Mouse (Mus musculus) brain, embryonic 14.5 days (tissue): ENCODE results near the gene Mcoln2.

Experiments used
- CTCF ChIP-seq: fragments of 200-500 bp; IDR thresholded peaks from 2 replicates; pipeline ENCODE4 v1.5.1; 2012; ENCODE audit warnings: inconsistent platforms, mild to moderate bottlenecking, moderate library complexity, borderline replicate concordance; ENCODE audit not compliant: insufficient read depth, insufficient read length; ENCODE audit errors: extremely low read depth
- POLR2A ChIP-seq: fragments of 200-500 bp; IDR thresholded peaks from 2 replicates; pipeline ENCODE4 v1.6.1; 2012; ENCODE audit warnings: mild to moderate bottlenecking, inconsistent platforms, borderline replicate concordance; ENCODE audit not compliant: poor library complexity, insufficient read depth, insufficient read length, severe bottlenecking; ENCODE audit errors: extremely low read depth

GRCm38 (mm10) chr3:146158039-146158438, 8.4 kb downstream of the Mcoln2 start:
- TF ChIP-seq POLR2A (no peak), CTCF (no peak)
